Mouse (Mus musculus) forebrain, embryonic 14.5 days (tissue): Measurements from ENCODE around the gene Plin3. TPM values are rescaled to one million over a fixed set of nuclear protein-coding genes. Genes with fewer than 3 reads are reported as not detected.

Experiments
- ATAC-seq: fragments of 200-750 bp; cut with Nextera tagmentation; 2 replicates; pipeline ENCODE4 v1.8.0; 2017; ENCODE audit warnings: mild to moderate bottlenecking, moderate library complexity
- DNase-seq: peaks from one replicate; pipeline ENCODE4 v3.0.0-alpha.2; 2015; ENCODE audit warnings: low spot score
- H3K27ac ChIP-seq: fragments of 300-500 bp; sonication (generic); 2 replicates; pipeline ENCODE4 v1.5.1; 2014; ENCODE audit warnings: low read depth, mild to moderate bottlenecking, control low read depth, low read length, moderate library complexity
- H3K27me3 ChIP-seq: fragments of 300-500 bp; sonication (generic); replicated peaks from 2 replicates; pipeline ENCODE4 v1.6.1; 2014; ENCODE audit warnings: low read length, control low read depth, mixed read lengths; ENCODE audit not compliant: control insufficient read depth, insufficient read depth
- H3K36me3 ChIP-seq: fragments of 300-500 bp; sonication (generic); 2 replicates; pipeline ENCODE4 v1.6.1; 2014; ENCODE audit warnings: low read length, control low read depth; ENCODE audit not compliant: control insufficient read depth, insufficient read depth
- H3K4me1 ChIP-seq: fragments of 300-500 bp; sonication (generic); 2 replicates; pipeline ENCODE4 v1.6.1; 2014; ENCODE audit warnings: antibody characterized with exemption, low read length, control low read depth; ENCODE audit not compliant: control insufficient read depth, insufficient read depth
- H3K4me2 ChIP-seq: fragments of 300-500 bp; sonication (generic); 2 replicates; pipeline ENCODE4 v1.6.1; 2014; ENCODE audit warnings: mild to moderate bottlenecking, control low read depth, low read length
- H3K4me3 ChIP-seq: fragments of 300-500 bp; sonication (generic); 2 replicates; pipeline ENCODE4 v1.5.1; 2014; ENCODE audit warnings: low read depth, low read length, control low read depth
- H3K9ac ChIP-seq: fragments of 300-500 bp; sonication (generic); 2 replicates; pipeline ENCODE4 v1.6.1; 2014; ENCODE audit warnings: mild to moderate bottlenecking, low read length, control low read depth, moderate library complexity
- H3K9me3 ChIP-seq: fragments of 300-500 bp; sonication (generic); replicated peaks from 2 replicates; pipeline ENCODE4 v1.6.1; 2016; ENCODE audit warnings: low read length, control low read depth, mixed read lengths; ENCODE audit not compliant: control insufficient read depth
- WGBS: fragments of 180-500 bp; shearing (Covaris S2); extraction: QIAGEN DNeasy Blood & Tissue Kit; methylation state at CpG from one replicate; pipeline ENCODE4 v1.1.7; 2014; 5-methylcytosine and 5-hydroxymethylcytosine counted together
- polyA plus RNA-seq: library from polyadenylated mRNA; unstranded; fragments of >200 nt; fragmentation: Nextera tagmentation; extraction: Ambion mirVana; gene quantifications from 2 replicates; pipeline ENCODE4 v1.2.1, GENCODE M21; 2014

Gene Plin3
- polyA plus RNA-seq, 1 experiment from 2014 or later = 17.8 TPM

- H3K27me3 ChIP-seq = no peaks in the 10 kb centered on the region
- ATAC-seq (no peak), DNase-seq (no peak)
- no peak overlapping the region for H3K4me2 ChIP-seq
- H3K9me3 ChIP-seq = no peaks in the 10 kb centered on the region
- no peak overlapping the region for H3K9ac ChIP-seq
- 85% methylated on average over 4 of the region's 4 CpGs for WGBS
- no peak overlapping the region for H3K27ac ChIP-seq
- H3K36me3 ChIP-seq = no peaks in the 10 kb centered on the region
- H3K4me1 ChIP-seq = no peaks in the 10 kb centered on the region
- H3K4me3 ChIP-seq = no peak overlapping the region
Measured at GRCm38 (mm10) chr17:56282802-56283201, 9.9 kb downstream of the Plin3 start.

- no peaks in the 10 kb centered on the region for H3K27me3 ChIP-seq
- DNase-seq (no peak), ATAC-seq (no peak)
- H3K9me3 ChIP-seq = no peaks in the 10 kb centered on the region
- H3K36me3 ChIP-seq = no peaks in the 10 kb centered on the region
- no peak overlapping the region for H3K9ac ChIP-seq
- no peak overlapping the region for H3K27ac ChIP-seq
- H3K4me1 ChIP-seq = no peaks in the 10 kb centered on the region; the same call in 1 of the 2 replicates
- no peak overlapping the region for H3K4me3 ChIP-seq
- no peak overlapping the region for H3K4me2 ChIP-seq
- WGBS = 97% methylated on average over 12 of the region's 12 CpGs
Measured at GRCm38 (mm10) chr17:56281193-56281592, 11.5 kb downstream of the Plin3 start.

GRCm38 (mm10) chr17:56279481-56280155 is 13.1 kb downstream of the Plin3 start:
- WGBS = 90% methylated on average over 12 of the region's 12 CpGs
- no peak overlapping the region for H3K4me2 ChIP-seq
- no peak overlapping the region for H3K9ac ChIP-seq
- H3K27ac ChIP-seq = no peak overlapping the region
- H3K4me3 ChIP-seq = no peak overlapping the region
- no peaks in the 10 kb centered on the region for H3K36me3 ChIP-seq
- ATAC-seq (no peak), DNase-seq (no peak)
- H3K4me1 ChIP-seq = no peaks in the 10 kb centered on the region; the same call in 1 of the 2 replicates
- no peaks in the 10 kb centered on the region for H3K27me3 ChIP-seq
- no peaks in the 10 kb centered on the region for H3K9me3 ChIP-seq

GRCm38 (mm10) chr17:56278340-56278739 is 14.3 kb downstream of the Plin3 start:
- DNase-seq = no peak
- Histone ChIP-seq H3K36me3 (no peaks in the 10 kb centered on the region), H3K27me3 (no peaks in the 10 kb centered on the region), H3K9me3 (no peaks in the 10 kb centered on the region), H3K9ac (no peak overlapping the region), H3K4me1 (no peaks in the 10 kb centered on the region; the same call in 1 of the 2 replicates), H3K4me3 (no peak overlapping the region), H3K27ac (no peak overlapping the region), H3K4me2 (no peak overlapping the region)
- no peak for ATAC-seq
- WGBS = 91% methylated on average over 5 of the region's 5 CpGs

GRCm38 (mm10) chr17:56277567-56277893 is 15.1 kb downstream of the Plin3 start:
- Histone ChIP-seq H3K9ac (no peak overlapping the region), H3K4me3 (no peak overlapping the region), H3K27ac (no peak overlapping the region), H3K27me3 (no peaks in the 10 kb centered on the region), H3K36me3 (no peaks in the 10 kb centered on the region), H3K9me3 (no peaks in the 10 kb centered on the region), H3K4me2 (no peak overlapping the region), H3K4me1 (no peaks in the 10 kb centered on the region; the same call in 1 of the 2 replicates)
- DNase-seq = no peak
- 50% methylated on average over 2 of the region's 2 CpGs for WGBS
- no peak for ATAC-seq

- 8% methylated on average over 16 of the region's 21 CpGs for WGBS
- H3K4me3 ChIP-seq = peak within 1 kb of the TSS; percentile 35
- peak within 1 kb of the TSS; percentile 62 for H3K4me2 ChIP-seq
- DNase-seq (peak; percentile 84), ATAC-seq (peak; percentile 88)
- H3K27ac ChIP-seq = no peak within 1 kb of the TSS
- H3K9ac ChIP-seq = peak within 1 kb of the TSS; percentile 67
- no peaks in the 10 kb centered on the region; the same call in 1 of the 2 replicates for H3K4me1 ChIP-seq
- H3K36me3 ChIP-seq = no peaks in the 10 kb centered on the region
- H3K27me3 ChIP-seq = no peaks in the 10 kb centered on the region
- no peaks in the 10 kb centered on the region for H3K9me3 ChIP-seq
Measured at GRCm38 (mm10) chr17:56276643-56277566, 15.8 kb downstream of the Plin3 start, which contains the start of gene Ticam1. Gene Ticam1 (minus strand): TSS chr17:56276786.

GRCm38 (mm10) chr17:56275842-56276480 is 16.7 kb downstream of the Plin3 start:
- no peaks in the 10 kb centered on the region for H3K36me3 ChIP-seq
- DNase-seq (no peak), ATAC-seq (0 out of 2 replicates have a peak, but pooled peaks have one; percentile 22)
- H3K4me2 ChIP-seq = peak overlapping the region; percentile 62
- no peaks in the 10 kb centered on the region; the same call in 1 of the 2 replicates for H3K4me1 ChIP-seq
- H3K9me3 ChIP-seq = no peaks in the 10 kb centered on the region
- peak overlapping the region; percentile 67 for H3K9ac ChIP-seq
- peak overlapping the region; percentile 35 for H3K4me3 ChIP-seq
- no peak overlapping the region for H3K27ac ChIP-seq
- 29% methylated on average over 5 of the region's 5 CpGs for WGBS
- no peaks in the 10 kb centered on the region for H3K27me3 ChIP-seq

- 91% methylated on average over 5 of the region's 5 CpGs for WGBS
- Histone ChIP-seq H3K27ac (no peak overlapping the region), H3K27me3 (no peaks in the 10 kb centered on the region), H3K9me3 (no peaks in the 10 kb centered on the region), H3K4me2 (no peak overlapping the region), H3K4me1 (no peaks in the 10 kb centered on the region; the same call in 1 of the 2 replicates), H3K36me3 (no peaks in the 10 kb centered on the region), H3K4me3 (no peak overlapping the region), H3K9ac (no peak overlapping the region)
- ATAC-seq (no peak), DNase-seq (no peak)
Measured at GRCm38 (mm10) chr17:56273986-56274385, 18.7 kb downstream of the Plin3 start.
